Mouse (Mus musculus) stomach, postnatal 0 days (tissue): Measurements from ENCODE around the gene Olfr38.

Experiments
- CTCF ChIP-seq: IDR thresholded peaks from 2 replicates; pipeline ENCODE4 v1.5.1; 2016; ENCODE audit warnings: antibody characterized with exemption, low read depth, mild to moderate bottlenecking, moderate library complexity
- EP300 ChIP-seq: optimal IDR thresholded peaks from 2 replicates; pipeline ENCODE3; 2016; ENCODE audit warnings: antibody characterized with exemption

GRCm38 (mm10) chr6:42739071-42739470 is 17.1 kb upstream of the Olfr38 start, which contains the start of gene Olfr453:
- TF ChIP-seq EP300 (no peak), CTCF (no peak)
